Mouse (Mus musculus) hindbrain, embryonic 12.5 days (tissue): ENCODE results near the gene Eno2. TPM values are rescaled to one million over a fixed set of nuclear protein-coding genes. Genes with fewer than 3 reads are reported as not detected.
A peak's percentile ranks its signal among the peaks of the same experiment; 100 is the strongest.
"Not testable (repeated sequence)": the region's sequence is repeated elsewhere in the genome, so short reads cannot be mapped to it uniquely, and the experiment has no call there.

Source experiments
- ATAC-seq: fragments of 200-750 bp; cut with Nextera tagmentation; 2 replicates; pipeline ENCODE4 v1.8.0; 2017; ENCODE audit warnings: moderate TSS enrichment; ENCODE audit not compliant: low FRiP score
- H3K27ac ChIP-seq: fragments of 300-500 bp; sonication (generic); 2 replicates; pipeline ENCODE4 v1.5.1; 2016; ENCODE audit warnings: mild to moderate bottlenecking
- H3K27me3 ChIP-seq: fragments of 300-500 bp; sonication (generic); 2 replicates; pipeline ENCODE4 v1.6.1; 2016; ENCODE audit warnings: mild to moderate bottlenecking
- H3K36me3 ChIP-seq: fragments of 300-500 bp; sonication (generic); 2 replicates; pipeline ENCODE4 v1.6.1; 2016; ENCODE audit warnings: mild to moderate bottlenecking
- H3K4me1 ChIP-seq: fragments of 300-500 bp; sonication (generic); 2 replicates; pipeline ENCODE4 v1.6.1; 2016
- H3K4me2 ChIP-seq: fragments of 300-500 bp; sonication (generic); replicated peaks from 2 replicates; pipeline ENCODE4 v1.6.1; 2016; ENCODE audit warnings: mild to moderate bottlenecking
- H3K4me3 ChIP-seq: fragments of 300-500 bp; sonication (generic); 2 replicates; pipeline ENCODE4 v1.5.1; 2016; ENCODE audit warnings: mild to moderate bottlenecking
- H3K9ac ChIP-seq: fragments of 300-500 bp; sonication (generic); 2 replicates; pipeline ENCODE4 v1.6.1; 2016; ENCODE audit warnings: mild to moderate bottlenecking, moderate library complexity
- H3K9me3 ChIP-seq: fragments of 300-500 bp; sonication (generic); replicated peaks from 2 replicates; pipeline ENCODE4 v1.6.1; 2016; ENCODE audit warnings: mild to moderate bottlenecking
- WGBS: fragments of 180-500 bp; shearing (Covaris S2); methylation state at CpG from one replicate; pipeline ENCODE4 v1.1.7; 2016; 5-methylcytosine and 5-hydroxymethylcytosine counted together
- polyA plus RNA-seq: library from polyadenylated mRNA; unstranded; fragments of >200 nt; fragmentation: Nextera tagmentation; extraction: Ambion mirVana; gene quantifications from 2 replicates; pipeline ENCODE4 v1.2.1, GENCODE M21; 2016

Gene Eno2
- polyA plus RNA-seq, 1 experiment from 2014 or later, result 18.7 TPM

DNA sequence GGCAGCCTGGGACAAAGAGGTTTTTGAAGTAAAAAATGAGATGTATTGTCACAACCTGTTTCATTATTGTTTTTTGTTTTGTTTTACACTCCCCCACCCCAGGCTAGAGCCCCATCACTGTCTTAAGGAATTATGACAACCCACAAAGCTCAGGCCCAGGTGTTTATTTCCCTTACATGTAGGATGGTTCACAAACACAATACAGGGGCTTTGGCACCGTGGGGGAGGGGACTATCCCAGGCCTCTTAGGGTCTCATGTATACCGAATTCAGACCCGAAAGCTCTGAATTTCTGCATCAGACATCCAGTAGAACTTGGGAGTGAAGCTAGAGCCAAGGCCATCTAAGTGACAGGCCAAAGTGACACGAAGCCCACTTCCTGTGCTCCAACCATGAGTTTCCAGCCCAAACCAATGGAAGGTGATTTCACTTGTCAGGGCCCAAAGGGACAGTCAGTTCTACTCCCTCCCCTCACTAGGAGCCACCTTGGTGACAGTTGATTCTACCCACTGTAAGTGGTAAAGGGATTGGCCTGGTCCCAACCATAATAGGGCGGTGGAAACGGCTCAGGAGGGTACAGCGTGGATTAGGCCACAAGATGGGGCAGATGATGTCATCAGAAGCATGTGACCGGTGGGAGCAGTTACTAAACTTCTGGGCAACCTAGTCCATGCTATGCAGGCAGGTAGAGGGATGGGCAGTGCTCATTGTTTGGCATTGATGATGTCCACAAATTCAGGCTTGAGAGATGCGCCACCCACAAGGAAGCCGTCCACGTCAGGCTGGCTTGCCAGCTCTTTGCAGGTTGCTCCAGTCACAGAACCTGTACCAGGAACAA is 41.3 kb upstream of the Eno2 start:
- not testable (repeated sequence) for H3K27ac ChIP-seq, H3K4me3 ChIP-seq, H3K27me3 ChIP-seq, H3K9me3 ChIP-seq, H3K9ac ChIP-seq, H3K4me2 ChIP-seq, ATAC-seq
- WGBS, result 89% methylated on average over 11 of the region's 11 CpGs
- H3K36me3 ChIP-seq, result peaks cover 22% of the 10 kb centered on the region
- H3K4me1 ChIP-seq, result peaks cover 52% of the 10 kb centered on the region

- Histone ChIP-seq H3K4me3 (peak overlapping the region; percentile 54), H3K9me3 (no peaks in the 10 kb centered on the region), H3K4me1 (peaks cover 57% of the 10 kb centered on the region), H3K4me2 (peak overlapping the region; percentile 89), H3K27me3 (no peaks in the 10 kb centered on the region), H3K9ac (peak overlapping the region; percentile 63), H3K36me3 (peaks cover 15% of the 10 kb centered on the region), H3K27ac (peak overlapping the region; percentile 87)
- WGBS, result 41% methylated on average over 14 of the region's 14 CpGs
- ATAC-seq, result peak; percentile 2; the same call in 1 of the 2 replicates
Measured at GRCm38 (mm10) chr6:124809775-124810538, 40.5 kb upstream of the Eno2 start.

- WGBS, result under 1% methylated on average over 35 of the region's 35 CpGs
- H3K27ac ChIP-seq, result peak overlapping the region; percentile 87
- no peaks in the 10 kb centered on the region for H3K27me3 ChIP-seq
Measured at GRCm38 (mm10) chr6:124809052-124809774, 39.7 kb upstream of the Eno2 start.

DNA sequence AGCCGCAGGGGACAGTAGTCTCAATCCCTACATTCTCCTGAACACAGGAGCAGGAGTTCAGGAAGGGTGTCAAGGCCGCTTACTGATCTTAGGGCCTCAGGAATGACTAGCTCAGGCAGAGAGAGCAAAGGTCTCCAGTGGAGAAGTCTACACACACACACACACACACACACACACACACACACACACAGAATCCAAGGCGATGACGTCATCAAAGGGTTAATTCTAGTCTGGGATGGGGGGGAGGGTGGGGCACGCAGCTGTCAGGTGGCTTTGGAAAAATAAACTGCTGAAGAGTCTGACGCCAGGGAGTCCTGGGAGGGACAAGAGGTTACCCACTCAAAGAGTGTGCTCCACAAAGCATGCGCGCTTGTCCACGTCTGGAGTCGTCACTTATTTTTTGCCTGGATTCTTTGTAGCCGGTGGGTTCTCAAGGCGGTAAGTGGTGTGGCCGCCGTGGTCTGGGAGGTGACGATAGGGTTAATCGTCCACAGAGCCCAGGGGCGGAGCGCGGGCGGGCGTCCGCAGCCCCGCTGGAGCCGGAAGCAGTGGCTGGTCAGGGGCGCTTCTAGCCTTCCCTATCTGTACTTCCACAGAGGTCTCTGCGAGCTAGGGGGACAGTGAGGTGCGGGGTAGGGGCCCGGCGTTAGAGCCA is 39.0 kb upstream of the Eno2 start, which contains the start of gene Spsb2:
Spsb2 (plus strand) TSS at position 304 of the 655 bp plus-strand sequence.
- peak within 1 kb of the TSS; percentile 54 for H3K4me3 ChIP-seq
- H3K4me1 ChIP-seq, result peaks cover 48% of the 10 kb centered on the region
- H3K27ac ChIP-seq, result peak within 1 kb of the TSS; percentile 87
- peak; percentile 29 for ATAC-seq
- H3K36me3 ChIP-seq, result peaks cover 14% of the 10 kb centered on the region
- H3K9ac ChIP-seq, result peak within 1 kb of the TSS; percentile 63
- no peaks in the 10 kb centered on the region for H3K27me3 ChIP-seq
- WGBS, result 4% methylated on average over 29 of the region's 29 CpGs
- no peaks in the 10 kb centered on the region for H3K9me3 ChIP-seq
- peak within 1 kb of the TSS; percentile 89 for H3K4me2 ChIP-seq

More at GRCm38 (mm10) chr6:124809052-124809774, 39.7 kb upstream of the Eno2 start:
- peak; percentile 18 for ATAC-seq
- H3K9ac ChIP-seq, result peak overlapping the region; percentile 63
- H3K4me1 ChIP-seq, result peaks cover 49% of the 10 kb centered on the region
- H3K4me3 ChIP-seq, result peak overlapping the region; percentile 54
- H3K9me3 ChIP-seq, result no peaks in the 10 kb centered on the region
- peak overlapping the region; percentile 89 for H3K4me2 ChIP-seq
- H3K36me3 ChIP-seq, result peaks cover 14% of the 10 kb centered on the region

DNA sequence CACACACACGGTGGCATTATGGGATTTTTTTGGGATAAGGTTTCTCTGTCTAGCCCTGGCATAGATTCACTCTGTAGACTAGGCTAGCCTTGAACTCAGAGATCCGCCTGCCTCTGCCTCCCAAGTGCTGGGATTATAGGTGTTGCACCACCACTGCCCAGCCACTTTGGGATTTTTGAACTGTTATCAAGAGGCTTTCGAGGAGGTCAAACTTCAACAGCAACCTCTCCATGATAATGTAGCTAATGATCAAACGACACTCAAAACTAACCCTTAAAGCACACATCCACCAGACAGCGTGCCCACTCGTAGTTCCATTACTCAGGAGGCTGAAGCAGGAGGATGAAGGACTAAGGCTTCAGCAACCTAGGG is 38.5 kb upstream of the Eno2 start:
- Histone ChIP-seq H3K27me3 (no peaks in the 10 kb centered on the region), H3K27ac (peak overlapping the region; percentile 87; the same call in 1 of the 2 replicates), H3K4me1 (peaks cover 46% of the 10 kb centered on the region), H3K4me2 (peak overlapping the region; percentile 89), H3K9me3 (no peaks in the 10 kb centered on the region), H3K36me3 (peaks cover 14% of the 10 kb centered on the region), H3K4me3 (peak overlapping the region; percentile 54), H3K9ac (peak overlapping the region; percentile 63; the same call in 1 of the 2 replicates)
- no peak for ATAC-seq
- WGBS, result 90% methylated on average over 6 of the region's 6 CpGs

DNA sequence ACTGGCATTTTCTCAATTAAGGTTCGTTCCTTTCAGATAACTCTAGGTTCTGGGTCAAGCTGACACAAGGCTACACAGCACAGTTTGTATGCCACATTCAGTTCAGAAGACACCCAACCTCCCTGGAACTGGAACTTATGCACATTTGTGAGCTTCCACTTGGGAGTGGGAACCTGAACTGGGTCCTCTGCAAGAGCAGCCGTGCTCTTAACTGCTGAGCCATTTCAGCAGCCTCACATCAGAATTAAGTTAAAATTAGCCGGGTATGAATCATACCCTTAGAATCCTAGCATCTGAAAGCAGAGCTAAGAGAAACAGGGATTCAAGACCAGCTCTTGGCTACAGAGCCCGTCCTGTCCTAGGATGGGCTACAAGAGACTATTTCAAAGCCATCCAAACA is 37.9 kb upstream of the Eno2 start:
- WGBS, result 94% methylated on average over 4 of the region's 4 CpGs

DNA sequence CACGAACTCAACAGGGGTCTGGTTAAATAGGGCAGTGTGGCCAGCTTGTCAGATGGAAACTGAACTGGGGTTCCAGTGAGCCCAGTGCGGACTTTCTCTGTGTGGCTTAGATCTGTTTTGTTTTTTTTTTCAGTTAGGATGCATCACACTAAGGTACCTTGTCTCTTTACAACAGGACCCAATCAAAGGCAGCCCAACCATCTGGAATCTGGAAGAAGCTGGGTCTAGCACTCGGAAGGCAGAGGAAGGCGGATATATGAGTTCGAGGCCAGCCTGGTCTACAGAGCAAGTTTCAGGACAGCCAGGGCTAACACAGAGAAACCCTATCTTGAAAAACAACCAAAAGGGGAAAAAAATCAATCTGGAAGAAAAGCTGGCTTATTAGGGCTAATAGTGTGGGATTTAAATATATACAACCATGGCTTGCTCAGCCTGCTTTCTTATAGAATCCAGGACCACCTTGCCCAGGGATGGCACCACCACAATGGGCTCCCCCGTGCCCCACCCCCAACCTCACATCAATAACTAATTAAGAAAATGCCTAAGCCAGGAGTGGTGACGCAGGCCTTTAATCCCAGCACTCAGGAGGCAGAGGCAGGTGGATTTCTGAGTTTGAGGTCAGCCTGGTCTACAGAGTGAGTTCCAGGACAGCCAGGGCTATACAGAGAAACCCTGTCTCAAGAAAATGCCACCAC is 37.1 kb upstream of the Eno2 start:
- H3K4me2 ChIP-seq, result peak overlapping the region; percentile 73
- 78% methylated on average over 7 of the region's 7 CpGs for WGBS
- H3K27me3 ChIP-seq, result no peaks in the 10 kb centered on the region
- H3K36me3 ChIP-seq, result peaks cover 8% of the 10 kb centered on the region
- no peak overlapping the region for H3K9ac ChIP-seq
- H3K4me1 ChIP-seq, result peaks cover 35% of the 10 kb centered on the region
- 0 out of 2 replicates have a peak overlapping the region, but pooled peaks have one; percentile 37 for H3K4me3 ChIP-seq
- ATAC-seq, result no peak
- no peaks in the 10 kb centered on the region for H3K9me3 ChIP-seq
- peak overlapping the region; percentile 79 for H3K27ac ChIP-seq

More for the DNA sequence above, 37.9 kb upstream of the Eno2 start:
- no peaks in the 10 kb centered on the region for H3K27me3 ChIP-seq
- peaks cover 40% of the 10 kb centered on the region for H3K4me1 ChIP-seq
- no peak overlapping the region for H3K9ac ChIP-seq
- no peak overlapping the region for H3K27ac ChIP-seq
- H3K4me3 ChIP-seq, result no peak overlapping the region
- H3K36me3 ChIP-seq, result peaks cover 14% of the 10 kb centered on the region
- no peaks in the 10 kb centered on the region for H3K9me3 ChIP-seq
- H3K4me2 ChIP-seq, result no peak overlapping the region
- no peak for ATAC-seq

GRCm38 (mm10) chr6:124805341-124806321 is 36.2 kb upstream of the Eno2 start:
- Histone ChIP-seq H3K4me2 (peak overlapping the region; percentile 73), H3K9me3 (no peaks in the 10 kb centered on the region), H3K9ac (peak overlapping the region; percentile 54), H3K4me1 (peaks cover 35% of the 10 kb centered on the region), H3K4me3 (peak overlapping the region; percentile 37), H3K36me3 (no peaks in the 10 kb centered on the region), H3K27ac (peak overlapping the region; percentile 79), H3K27me3 (no peaks in the 10 kb centered on the region)
- peak; percentile 74 for ATAC-seq
- WGBS, result 1% methylated on average over 34 of the region's 34 CpGs

GRCm38 (mm10) chr6:124804341-124804740 is 34.9 kb upstream of the Eno2 start:
- Histone ChIP-seq H3K9me3 (no peaks in the 10 kb centered on the region), H3K4me3 (no peak overlapping the region), H3K27ac (no peak overlapping the region), H3K4me1 (peaks cover 25% of the 10 kb centered on the region), H3K36me3 (no peaks in the 10 kb centered on the region), H3K27me3 (no peaks in the 10 kb centered on the region), H3K4me2 (no peak overlapping the region), H3K9ac (no peak overlapping the region)
- no peak for ATAC-seq
- WGBS, result 91% methylated on average over 3 of the region's 3 CpGs

DNA sequence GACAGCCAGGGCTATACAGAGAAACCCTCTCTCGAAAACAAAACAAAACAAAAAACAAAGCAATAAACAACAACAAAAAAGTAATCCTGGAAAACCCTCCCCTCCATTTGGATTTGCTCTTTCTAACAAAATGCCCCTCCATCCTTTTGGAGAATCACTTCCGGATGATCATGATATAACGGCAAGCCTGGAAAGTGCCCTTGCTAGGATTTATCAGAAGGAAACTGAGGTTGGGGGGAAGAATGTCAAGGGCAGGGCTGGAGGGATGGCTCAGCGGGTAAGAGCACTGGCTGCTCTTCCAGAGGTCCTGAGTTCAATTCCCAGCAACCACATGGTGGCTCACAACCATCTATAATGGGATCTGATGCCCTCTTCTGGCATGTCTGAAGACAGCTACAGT is 34.2 kb upstream of the Eno2 start:
- WGBS, result 94% methylated on average over 4 of the region's 4 CpGs
- H3K27me3 ChIP-seq, result not testable (repeated sequence)

More for the DNA sequence above, 34.2 kb upstream of the Eno2 start:
- H3K9me3 ChIP-seq, H3K4me3 ChIP-seq, H3K36me3 ChIP-seq, ATAC-seq, H3K4me2 ChIP-seq, H3K9ac ChIP-seq, H3K27ac ChIP-seq: not testable (repeated sequence)
- peaks cover 19% of the 10 kb centered on the region for H3K4me1 ChIP-seq
